Mouse (Mus musculus): ENCODE measurements around the gene Ighmbp2. TPM values are rescaled to one million over a fixed set of nuclear protein-coding genes. Genes with fewer than 3 reads are reported as not detected.
"Not testable (repeated sequence)": the region's sequence is repeated elsewhere in the genome, so short reads cannot be mapped to it uniquely, and the experiment has no call there.

Gene Ighmbp2
- polyA plus RNA-seq, 1 experiment from 2014 or later: 9.3 TPM

DNA sequence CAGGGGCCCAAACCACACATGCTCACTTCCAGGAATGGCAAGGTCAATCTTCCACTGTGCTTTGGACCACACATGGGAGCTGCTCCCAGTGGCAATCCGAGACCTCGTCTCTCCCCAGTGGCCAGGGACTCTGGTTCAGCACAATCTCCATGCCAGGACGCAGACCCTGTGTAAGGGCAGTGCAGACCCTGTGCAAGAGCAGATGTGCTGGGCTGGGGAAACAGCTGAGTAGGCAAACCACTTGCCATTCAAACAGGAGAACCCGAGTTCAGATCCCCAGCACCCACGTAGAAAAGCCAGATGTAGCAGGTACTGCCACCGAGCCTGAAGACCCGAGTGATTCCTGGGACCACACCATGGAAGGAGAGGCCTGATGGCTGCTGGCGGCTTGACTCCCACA is 22.8 kb downstream of the Ighmbp2 start:
- no peaks in the 10 kb centered on the region for H3K4me1 ChIP-seq (replicated peaks; ENCODE audit: control insufficient read depth, insufficient read depth, low read length)
- WGBS: 84% methylated on average over 8 of the region's 8 CpGs
- no peak overlapping the region for H3K9ac ChIP-seq (ENCODE audit: low read length)
- H3K36me3 ChIP-seq (ENCODE audit: control insufficient read depth, insufficient read depth, low read length): peaks cover 20% of the 10 kb centered on the region
- no peak overlapping the region for H3K4me2 ChIP-seq (ENCODE audit: low read depth, low read length)
- no peaks in the 10 kb centered on the region for H3K9me3 ChIP-seq (ENCODE audit: control insufficient read depth, low read length)
- H3K27me3 ChIP-seq (ENCODE audit: control insufficient read depth, insufficient read depth, low read depth, low read length): no peaks in the 10 kb centered on the region
- H3K27ac ChIP-seq (ENCODE audit: low read length): no peak overlapping the region
- no peak overlapping the region for H3K4me3 ChIP-seq (ENCODE audit: low read length)
- ATAC-seq (ENCODE audit: low read depth): no peak

DNA sequence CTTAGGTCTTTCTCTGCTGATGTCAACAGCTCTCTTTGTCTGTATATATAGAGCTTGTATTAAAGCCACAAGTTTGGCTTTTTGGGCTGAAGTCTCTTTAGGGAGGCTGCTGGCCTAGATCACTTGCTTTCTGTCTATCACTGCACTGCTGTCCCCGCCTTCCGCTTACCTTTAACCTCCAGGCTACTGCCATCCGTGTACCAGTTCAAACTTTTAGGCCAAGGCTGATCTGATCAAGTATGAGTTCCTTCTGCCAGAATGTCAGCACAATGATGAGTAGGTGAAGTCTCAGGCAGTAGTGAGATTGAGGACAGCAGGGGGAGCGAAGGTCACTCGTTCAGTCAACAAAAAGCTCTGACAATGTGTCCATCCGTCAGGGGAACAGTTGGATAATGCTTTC is 57.6 kb downstream of the Ighmbp2 start:
- not testable (repeated sequence) for H3K4me3 ChIP-seq (ENCODE audit: low read length); H3K36me3 ChIP-seq (ENCODE audit: control insufficient read depth, insufficient read depth, low read length); ATAC-seq (ENCODE audit: low read depth); H3K4me2 ChIP-seq (ENCODE audit: low read depth, low read length); H3K27me3 ChIP-seq (ENCODE audit: control insufficient read depth, insufficient read depth, low read depth, low read length); H3K9ac ChIP-seq (ENCODE audit: low read length); H3K27ac ChIP-seq (ENCODE audit: low read length); H3K4me1 ChIP-seq (replicated peaks; ENCODE audit: control insufficient read depth, insufficient read depth, low read length); H3K9me3 ChIP-seq (ENCODE audit: control insufficient read depth, low read length)
- 54% methylated on average over 3 of the region's 6 CpGs for WGBS

- WGBS: 72% methylated on average over 1 of the region's 1 CpGs
- not testable (repeated sequence) for H3K36me3 ChIP-seq (ENCODE audit: control insufficient read depth, insufficient read depth, low read length); H3K9ac ChIP-seq (ENCODE audit: low read length); H3K4me2 ChIP-seq (ENCODE audit: low read depth, low read length); H3K4me3 ChIP-seq (ENCODE audit: low read length); H3K27me3 ChIP-seq (ENCODE audit: control insufficient read depth, insufficient read depth, low read depth, low read length); H3K27ac ChIP-seq (ENCODE audit: low read length); ATAC-seq (ENCODE audit: low read depth); H3K4me1 ChIP-seq (replicated peaks; ENCODE audit: control insufficient read depth, insufficient read depth, low read length); H3K9me3 ChIP-seq (ENCODE audit: control insufficient read depth, low read length)
Measured at GRCm38 (mm10) chr19:3214937-3215336, 67.9 kb downstream of the Ighmbp2 start.

Small RNAs within 50 kb of the gene (microRNA-seq; reads per million reads assigned to microRNA genes)
- gene Mir6984: not detected

Other genes starting within 250 kb of the Ighmbp2 start
- 106 and 110 TPM in 2 replicates for gene Mrpl21, start 116 bp downstream of the Ighmbp2 start, polyA plus RNA-seq (2015; fragmentation: Nextera tagmentation; extraction: Ambion mirVana)
- 25.2 and 26.8 TPM in 2 replicates for gene Cpt1a, start 39.3 kb upstream of the Ighmbp2 start, polyA plus RNA-seq (2015; fragmentation: Nextera tagmentation; extraction: Ambion mirVana)
- 0.40 and 0.51 TPM in 2 replicates for gene Tesmin, start 105.8 kb upstream of the Ighmbp2 start, polyA plus RNA-seq (2015; fragmentation: Nextera tagmentation; extraction: Ambion mirVana)
- gene Gal, start 131.5 kb upstream of the Ighmbp2 start, polyA plus RNA-seq (2015; fragmentation: Nextera tagmentation; extraction: Ambion mirVana): 1.3 and 2.8 TPM in 2 replicates